Mouse (Mus musculus) CH12.LX (cell line): ENCODE results near the gene Kiss1r. TPM values are rescaled to one million over a fixed set of nuclear protein-coding genes. Genes with fewer than 3 reads are reported as not detected.

Experiments
- DNase-seq: peaks from one replicate; pipeline ENCODE4 v3.0.0-alpha.2; 2013; ENCODE audit errors: extremely low read depth
- H3K27ac ChIP-seq: 2 replicates; pipeline ENCODE4 v1.5.1; 2012; ENCODE audit warnings: low read depth, mild to moderate bottlenecking, control low read depth, moderate library complexity; ENCODE audit not compliant: insufficient read depth
- H3K27me3 ChIP-seq: replicated peaks from 2 replicates; pipeline ENCODE3; 2012; ENCODE audit warnings: inconsistent platforms
- H3K36me3 ChIP-seq, 2 experiments: replicated peaks in 1 of 2; 2 replicates each; pipeline versions ENCODE3 to v1.6.1; 2012; ENCODE audit warnings: inconsistent platforms in 1 of 2, low read length in 1 of 2, mild to moderate bottlenecking in 1 of 2, mixed read lengths in 1 of 2, moderate library complexity in 1 of 2; ENCODE audit not compliant: control insufficient read depth in 1 of 2, insufficient read depth in 1 of 2
- H3K4me1 ChIP-seq, 2 experiments: 2 replicates each; pipeline ENCODE4 v1.6.1; 2012; ENCODE audit warnings: inconsistent platforms in 1 of 2, moderate library complexity in 1 of 2; ENCODE audit not compliant: insufficient read depth in 2 of 2, control insufficient read depth in 1 of 2
- H3K4me2 ChIP-seq: 2 replicates; pipeline ENCODE4 v1.6.1; 2012; ENCODE audit warnings: low read depth, mild to moderate bottlenecking, control low read depth; ENCODE audit not compliant: poor library complexity, insufficient read depth, severe bottlenecking
- H3K4me3 ChIP-seq, 3 experiments: fragments of 150-350 bp in 1 of 3; sonication (generic) in 1 of 3; replicated peaks in 1 of 3; 2 replicates each; pipeline versions ENCODE3 to v1.5.1; 2011 to 2012; ENCODE audit warnings: low read depth in 2 of 3, low read length in 2 of 3, mild to moderate bottlenecking in 2 of 3, moderate library complexity in 2 of 3, control low read depth in 1 of 3, improper control_type of control experiment in 1 of 3, inconsistent platforms in 1 of 3, mixed read lengths in 1 of 3; ENCODE audit not compliant: poor library complexity in 1 of 3
- H3K79me2 ChIP-seq: replicated peaks from 2 replicates; pipeline ENCODE4 v1.6.1; 2012; ENCODE audit warnings: mild to moderate bottlenecking, moderate library complexity; ENCODE audit not compliant: control insufficient read depth, poor library complexity, insufficient read depth, severe bottlenecking; ENCODE audit errors: extremely low read depth
- H3K9ac ChIP-seq: 2 replicates; pipeline ENCODE4 v1.6.1; 2012; ENCODE audit warnings: low read depth, mild to moderate bottlenecking, control low read depth, moderate library complexity; ENCODE audit not compliant: insufficient read depth
- H3K9me3 ChIP-seq: replicated peaks from 2 replicates; pipeline ENCODE3; 2012; ENCODE audit warnings: low read length, inconsistent platforms, mixed read lengths
- CHD1 ChIP-seq: IDR thresholded peaks from 2 replicates; pipeline ENCODE4 v1.6.1; 2012; ENCODE audit warnings: low read depth, low read length, improper control_type of control experiment, inconsistent platforms
- CHD2 ChIP-seq: IDR thresholded peaks from 2 replicates; pipeline ENCODE4 v1.6.1; 2011; ENCODE audit warnings: low read length, improper control_type of control experiment
- CTCF ChIP-seq, 2 experiments: IDR thresholded peaks in 1 of 2; conservative IDR thresholded peaks in 1 of 2; 2 replicates each; pipeline ENCODE4 v1.5.1; 2011 to 2012; ENCODE audit warnings: low read depth in 2 of 2, low read length in 2 of 2, improper control_type of control experiment in 1 of 2, inconsistent platforms in 1 of 2, mild to moderate bottlenecking in 1 of 2, moderate library complexity in 1 of 2
- ELF1 ChIP-seq: IDR thresholded peaks from 2 replicates; pipeline ENCODE4 v1.6.1; 2014; ENCODE audit warnings: low read depth, mild to moderate bottlenecking, inconsistent platforms, low read length, improper control_type of control experiment
- ETS1 ChIP-seq: conservative IDR thresholded peaks from 2 replicates; pipeline ENCODE4 v1.6.1; 2012; ENCODE audit warnings: low read depth, mild to moderate bottlenecking, inconsistent platforms, low read length, improper control_type of control experiment, moderate library complexity
- GABPA ChIP-seq: IDR thresholded peaks from 2 replicates; pipeline ENCODE4 v1.6.1; 2012; ENCODE audit warnings: low read depth, low read length, improper control_type of control experiment, inconsistent platforms; ENCODE audit not compliant: insufficient replicate concordance
- KAT2A ChIP-seq: IDR thresholded peaks from 2 replicates; pipeline ENCODE4 v1.6.1; 2012; ENCODE audit warnings: low read length, improper control_type of control experiment, inconsistent platforms; ENCODE audit not compliant: insufficient replicate concordance
- MAFK ChIP-seq: IDR thresholded peaks from 2 replicates; pipeline ENCODE4 v1.6.1; 2011; ENCODE audit warnings: low read length, improper control_type of control experiment; ENCODE audit not compliant: insufficient replicate concordance
- MAX ChIP-seq: IDR thresholded peaks from 2 replicates; pipeline ENCODE4 v1.6.1; 2011; ENCODE audit warnings: low read length, improper control_type of control experiment
- MAZ ChIP-seq: IDR thresholded peaks from 2 replicates; pipeline ENCODE4 v1.6.1; 2012; ENCODE audit warnings: low read depth, mild to moderate bottlenecking, inconsistent platforms, low read length, improper control_type of control experiment, moderate library complexity
- MYC ChIP-seq: IDR thresholded peaks from 2 replicates; pipeline ENCODE4 v1.6.1; 2011; ENCODE audit warnings: low read depth, mild to moderate bottlenecking, improper control_type of control experiment, low read length
- NELFE ChIP-seq: IDR thresholded peaks from 2 replicates; pipeline ENCODE4 v1.6.1; 2011; ENCODE audit warnings: low read depth, low read length, improper control_type of control experiment
- NRF1 ChIP-seq: IDR thresholded peaks from 2 replicates; pipeline ENCODE4 v1.6.1; 2014; ENCODE audit warnings: low read depth, mild to moderate bottlenecking, inconsistent platforms, low read length, improper control_type of control experiment, moderate library complexity
- POLR2A ChIP-seq: IDR thresholded peaks from 2 replicates; pipeline ENCODE4 v1.6.1; 2011; ENCODE audit warnings: low read depth, mild to moderate bottlenecking, improper control_type of control experiment, low read length
- RAD21 ChIP-seq: IDR thresholded peaks from 2 replicates; pipeline ENCODE4 v1.6.1; 2011; ENCODE audit warnings: low read depth, mild to moderate bottlenecking, low read length, improper control_type of control experiment, moderate library complexity
- TBP ChIP-seq: conservative IDR thresholded peaks from 2 replicates; pipeline ENCODE4 v1.6.1; 2011; ENCODE audit warnings: low read depth, low read length, improper control_type of control experiment
- TCF12 ChIP-seq: IDR thresholded peaks from 2 replicates; pipeline ENCODE4 v1.6.1; 2014; ENCODE audit warnings: low read depth, mild to moderate bottlenecking, inconsistent platforms, low read length, improper control_type of control experiment
- USF2 ChIP-seq: conservative IDR thresholded peaks from 2 replicates; pipeline ENCODE4 v1.6.1; 2011; ENCODE audit warnings: low read depth, low read length, improper control_type of control experiment
- ZMIZ1 ChIP-seq: IDR thresholded peaks from 2 replicates; pipeline ENCODE4 v1.6.1; 2012; ENCODE audit warnings: low read depth, mild to moderate bottlenecking, inconsistent platforms, low read length, improper control_type of control experiment
- dilution Hi-C: fragments of 300-500 bp; cut with MboI; formaldehyde crosslinking; loops from 2 replicates; pipeline ENCODE4 v1.14.3; 2020; ENCODE audit warnings: low sequenced_read_pairs; ENCODE audit not compliant: extremely low pct_unique_long_range_greater_than_20kb, extremely low pct_ligation_motif_present
- in situ Hi-C: fragments of 300-500 bp; cut with MboI; formaldehyde crosslinking; loops from 3 replicates; pipeline ENCODE4 v1.14.3; 2019; ENCODE audit warnings: low sequenced_read_pairs, low pct_ligation_motif_present, low pct_unique_long_range_greater_than_20kb, mixed read lengths
- polyA plus RNA-seq: library from polyadenylated mRNA; unstranded; fragments of >175 nt; gene quantifications from 2 replicates; pipeline ENCODE4 v1.2.1, GENCODE M21; 2012; ENCODE audit warnings: low read depth; ENCODE audit not compliant: insufficient read length
- total RNA-seq, 2 experiments: library from RNA; depleted of rRNA; stranded (reverse); fragments of 300-350 nt in 1 of 2; fragments of >200 nt in 1 of 2; gene quantifications; 2 replicates each; pipeline ENCODE4 v1.2.3; 2012 to 2014

Kiss1r gene
- total and polyA plus RNA-seq, 3 experiments, result 0.17 to 0.76 (median 0.24) TPM

GRCm38 (mm10) chr10:79926491-79927323, 9.9 kb downstream of the Kiss1r start, which contains the start of gene Arid3a (continued):
- peak; percentile 94 for TF ChIP-seq TCF12

GRCm38 (mm10) chr10:79927324-79928029, 10.7 kb downstream of the Kiss1r start:
- TF ChIP-seq MAFK (no peak), NRF1 (peak; percentile 69), POLR2A (peak; percentile 45; the same call in 1 of the 2 replicates), ETS1 (0 out of 2 replicates have a peak, but pooled peaks have one; percentile 25), TCF12 (peak; percentile 11; the same call in 1 of the 2 replicates), MAZ (0 out of 2 replicates have a peak, but pooled peaks have one; percentile 13), KAT2A (no peak), CHD2 (no peak), MYC (0 out of 2 replicates have a peak, but pooled peaks have one; percentile 38), CTCF (conservative IDR thresholded peaks at IDR 0.05 in 1 of 2, IDR thresholded peaks at IDR 0.05 in 1 of 2; ENCODE audit: low read depth in 2 of 2, low read length in 2 of 2) (peak in 1 of 2 experiments; percentile 20; a peak in 2 of 4 replicates), CHD1 (no peak; the same call in 1 of the 2 replicates), RAD21 (no peak; the same call in 1 of the 2 replicates), GABPA (no peak), NELFE (peak; percentile 50), USF2 (no peak), MAX (peak; percentile 40; the same call in 1 of the 2 replicates), ZMIZ1 (peak; percentile 50; the same call in 1 of the 2 replicates), ELF1 (peak; percentile 43; the same call in 1 of the 2 replicates), TBP (0 out of 2 replicates have a peak, but pooled peaks have one; percentile 14)
- Histone ChIP-seq H3K4me2 (0 out of 2 replicates have a peak overlapping the region, but pooled peaks have one; percentile 46), H3K27me3 (no peaks in the 10 kb centered on the region), H3K9ac (peak overlapping the region; percentile 98), H3K79me2 (peaks cover 56% of the 10 kb centered on the region), H3K4me3 (peak overlapping the region; percentile 72 to 96 (median 91)), H3K36me3 (peaks cover 19 to 28% of the 10 kb centered on the region in 2 experiments), H3K4me1 (peaks cover 9 to 61% of the 10 kb centered on the region in 2 experiments), H3K27ac (peak overlapping the region; percentile 80), H3K9me3 (no peaks in the 10 kb centered on the region)
- peak; percentile 55 for DNase-seq
- in situ Hi-C loops (loop anchor here (5.0 kb wide), 2 partner anchors 35 kb away; partner anchors contain the start of genes Cfd and Wdr18), dilution Hi-C loops (no loop called here)
